Mouse (Mus musculus): ENCODE measurements around the gene Nodal. TPM values are rescaled to one million over a fixed set of nuclear protein-coding genes. Genes with fewer than 3 reads are reported as not detected.
A peak's percentile ranks its signal among the peaks of the same experiment; 100 is the strongest.

The Nodal gene
- polyA plus RNA-seq, 1 experiment from 2014 or later = not detected

GRCm38 (mm10) chr10:61378698-61379097, 39.1 kb upstream of the Nodal start:
- no peaks in the 10 kb centered on the region for H3K27me3 ChIP-seq (replicated peaks; ENCODE audit: control insufficient read depth, insufficient read depth, low read length)
- no peak overlapping the region for H3K4me3 ChIP-seq (ENCODE audit: low read depth, low read length)
- H3K9me3 ChIP-seq (replicated peaks; ENCODE audit: control insufficient read depth, low read length) = no peaks in the 10 kb centered on the region
- H3K4me2 ChIP-seq (ENCODE audit: low read length) = no peak overlapping the region
- 84% methylated on average over 5 of the region's 5 CpGs for WGBS
- H3K4me1 ChIP-seq (ENCODE audit: control insufficient read depth, insufficient read depth, low read length) = peaks cover 12% of the 10 kb centered on the region
- no peak overlapping the region for H3K9ac ChIP-seq (ENCODE audit: low read length)
- H3K27ac ChIP-seq (ENCODE audit: low read depth, low read length) = no peak overlapping the region
- DNase-seq (ENCODE audit: low spot score) = no peak
- no peaks in the 10 kb centered on the region for H3K36me3 ChIP-seq (ENCODE audit: control insufficient read depth, insufficient read depth, low read length)
- ATAC-seq = no peak

- no peak for DNase-seq (ENCODE audit: low spot score)
- ATAC-seq = no peak
- Histone ChIP-seq H3K9ac (ENCODE audit: low read length) (no peak overlapping the region), H3K9me3 (replicated peaks; ENCODE audit: control insufficient read depth, low read length) (no peaks in the 10 kb centered on the region), H3K27me3 (replicated peaks; ENCODE audit: control insufficient read depth, insufficient read depth, low read length) (no peaks in the 10 kb centered on the region), H3K4me3 (ENCODE audit: low read depth, low read length) (no peak overlapping the region), H3K27ac (ENCODE audit: low read depth, low read length) (no peak overlapping the region), H3K36me3 (ENCODE audit: control insufficient read depth, insufficient read depth, low read length) (no peaks in the 10 kb centered on the region), H3K4me2 (ENCODE audit: low read length) (peak overlapping the region; percentile 0; the same call in 1 of the 2 replicates), H3K4me1 (ENCODE audit: control insufficient read depth, insufficient read depth, low read length) (peaks cover 16% of the 10 kb centered on the region)
- 89% methylated on average over 13 of the region's 13 CpGs for WGBS
Measured at GRCm38 (mm10) chr10:61379340-61380040, 38.3 kb upstream of the Nodal start.

- no peak for ATAC-seq
- WGBS = 9% methylated on average over 9 of the region's 9 CpGs
- no peak overlapping the region for H3K9ac ChIP-seq (ENCODE audit: low read length)
- no peaks in the 10 kb centered on the region for H3K9me3 ChIP-seq (replicated peaks; ENCODE audit: control insufficient read depth, low read length)
- no peak overlapping the region for H3K4me3 ChIP-seq (ENCODE audit: low read depth, low read length)
- peak; percentile 20 for DNase-seq (ENCODE audit: low spot score)
- H3K27me3 ChIP-seq (replicated peaks; ENCODE audit: control insufficient read depth, insufficient read depth, low read length) = no peaks in the 10 kb centered on the region
- peaks cover 16% of the 10 kb centered on the region for H3K4me1 ChIP-seq (ENCODE audit: control insufficient read depth, insufficient read depth, low read length)
- no peaks in the 10 kb centered on the region for H3K36me3 ChIP-seq (ENCODE audit: control insufficient read depth, insufficient read depth, low read length)
- peak overlapping the region; percentile 0; the same call in 1 of the 2 replicates for H3K4me2 ChIP-seq (ENCODE audit: low read length)
- no peak overlapping the region for H3K27ac ChIP-seq (ENCODE audit: low read depth, low read length)
Measured at GRCm38 (mm10) chr10:61380186-61380585, 37.6 kb upstream of the Nodal start.

GRCm38 (mm10) chr10:61381823-61382222, 35.9 kb upstream of the Nodal start:
- no peak overlapping the region for H3K27ac ChIP-seq (ENCODE audit: low read depth, low read length)
- DNase-seq (ENCODE audit: low spot score) (peak; percentile 7), ATAC-seq (no peak)
- H3K9ac ChIP-seq (ENCODE audit: low read length) = peak overlapping the region; percentile 77; the same call in 1 of the 2 replicates
- H3K4me2 ChIP-seq (ENCODE audit: low read length) = peak overlapping the region; percentile 86
- H3K36me3 ChIP-seq (ENCODE audit: control insufficient read depth, insufficient read depth, low read length) = no peaks in the 10 kb centered on the region
- peak overlapping the region; percentile 60 for H3K4me3 ChIP-seq (ENCODE audit: low read depth, low read length)
- H3K4me1 ChIP-seq (ENCODE audit: control insufficient read depth, insufficient read depth, low read length) = peaks cover 14% of the 10 kb centered on the region
- no peaks in the 10 kb centered on the region for H3K27me3 ChIP-seq (replicated peaks; ENCODE audit: control insufficient read depth, insufficient read depth, low read length)
- no peaks in the 10 kb centered on the region for H3K9me3 ChIP-seq (replicated peaks; ENCODE audit: control insufficient read depth, low read length)
- 19% methylated on average over 8 of the region's 8 CpGs for WGBS

- DNase-seq (ENCODE audit: low spot score) = peak; percentile 13
- ATAC-seq = 0 out of 2 replicates have a peak, but pooled peaks have one; percentile 6
- WGBS = under 1% methylated on average over 8 of the region's 8 CpGs
- peaks cover 14% of the 10 kb centered on the region for H3K4me1 ChIP-seq (ENCODE audit: control insufficient read depth, insufficient read depth, low read length)
- peak overlapping the region; percentile 60 for H3K4me3 ChIP-seq (ENCODE audit: low read depth, low read length)
- H3K36me3 ChIP-seq (ENCODE audit: control insufficient read depth, insufficient read depth, low read length) = no peaks in the 10 kb centered on the region
- H3K9me3 ChIP-seq (replicated peaks; ENCODE audit: control insufficient read depth, low read length) = no peaks in the 10 kb centered on the region
- H3K9ac ChIP-seq (ENCODE audit: low read length) = peak overlapping the region; percentile 77
- peak overlapping the region; percentile 9; the same call in 1 of the 2 replicates for H3K27ac ChIP-seq (ENCODE audit: low read depth, low read length)
- H3K4me2 ChIP-seq (ENCODE audit: low read length) = peak overlapping the region; percentile 86
- no peaks in the 10 kb centered on the region for H3K27me3 ChIP-seq (replicated peaks; ENCODE audit: control insufficient read depth, insufficient read depth, low read length)
Measured at GRCm38 (mm10) chr10:61382281-61382731, 35.5 kb upstream of the Nodal start.

GRCm38 (mm10) chr10:61383021-61383714, 34.6 kb upstream of the Nodal start, which contains the start of gene Pald1:
TSS of gene Pald1 (minus strand) at chr10:61383530.
- Histone ChIP-seq H3K27ac (ENCODE audit: low read depth, low read length) (peak within 1 kb of the TSS; percentile 9), H3K4me1 (ENCODE audit: control insufficient read depth, insufficient read depth, low read length) (peaks cover 14% of the 10 kb centered on the region)
- DNase-seq (ENCODE audit: low spot score) = peak; percentile 80

GRCm38 (mm10) chr10:61383715-61384047, 34.1 kb upstream of the Nodal start:
- no peak for ATAC-seq
- 2% methylated on average over 11 of the region's 11 CpGs for WGBS
- Histone ChIP-seq H3K36me3 (ENCODE audit: control insufficient read depth, insufficient read depth, low read length) (no peaks in the 10 kb centered on the region), H3K9me3 (replicated peaks; ENCODE audit: control insufficient read depth, low read length) (no peaks in the 10 kb centered on the region), H3K27me3 (replicated peaks; ENCODE audit: control insufficient read depth, insufficient read depth, low read length) (no peaks in the 10 kb centered on the region), H3K4me1 (ENCODE audit: control insufficient read depth, insufficient read depth, low read length) (peaks cover 14% of the 10 kb centered on the region), H3K4me3 (ENCODE audit: low read depth, low read length) (peak overlapping the region; percentile 60), H3K27ac (ENCODE audit: low read depth, low read length) (no peak overlapping the region), H3K9ac (ENCODE audit: low read length) (peak overlapping the region; percentile 77), H3K4me2 (ENCODE audit: low read length) (peak overlapping the region; percentile 86)
- no peak for DNase-seq (ENCODE audit: low spot score)

More at GRCm38 (mm10) chr10:61383021-61383714, 34.6 kb upstream of the Nodal start, which contains the start of gene Pald1:
- peak; percentile 88 for ATAC-seq
- Histone ChIP-seq H3K27me3 (replicated peaks; ENCODE audit: control insufficient read depth, insufficient read depth, low read length) (no peaks in the 10 kb centered on the region), H3K4me2 (ENCODE audit: low read length) (peak within 1 kb of the TSS; percentile 86), H3K9ac (ENCODE audit: low read length) (peak within 1 kb of the TSS; percentile 77), H3K36me3 (ENCODE audit: control insufficient read depth, insufficient read depth, low read length) (no peaks in the 10 kb centered on the region), H3K9me3 (replicated peaks; ENCODE audit: control insufficient read depth, low read length) (no peaks in the 10 kb centered on the region), H3K4me3 (ENCODE audit: low read depth, low read length) (peak within 1 kb of the TSS; percentile 60)
- WGBS = under 1% methylated on average over 56 of the region's 60 CpGs

GRCm38 (mm10) chr10:61385174-61385573, 32.6 kb upstream of the Nodal start:
- Histone ChIP-seq H3K9ac (ENCODE audit: low read length) (no peak overlapping the region), H3K4me1 (ENCODE audit: control insufficient read depth, insufficient read depth, low read length) (peaks cover 14% of the 10 kb centered on the region), H3K27ac (ENCODE audit: low read depth, low read length) (no peak overlapping the region), H3K4me2 (ENCODE audit: low read length) (no peak overlapping the region), H3K36me3 (ENCODE audit: control insufficient read depth, insufficient read depth, low read length) (no peaks in the 10 kb centered on the region), H3K9me3 (replicated peaks; ENCODE audit: control insufficient read depth, low read length) (no peaks in the 10 kb centered on the region), H3K4me3 (ENCODE audit: low read depth, low read length) (no peak overlapping the region), H3K27me3 (replicated peaks; ENCODE audit: control insufficient read depth, insufficient read depth, low read length) (no peaks in the 10 kb centered on the region)
- no peak for ATAC-seq
- 91% methylated on average over 6 of the region's 6 CpGs for WGBS
- DNase-seq (ENCODE audit: low spot score) = no peak

- peaks cover 14% of the 10 kb centered on the region for H3K4me1 ChIP-seq (ENCODE audit: control insufficient read depth, insufficient read depth, low read length)
- no peak for ATAC-seq
- no peaks in the 10 kb centered on the region for H3K9me3 ChIP-seq (replicated peaks; ENCODE audit: control insufficient read depth, low read length)
- H3K27me3 ChIP-seq (replicated peaks; ENCODE audit: control insufficient read depth, insufficient read depth, low read length) = no peaks in the 10 kb centered on the region
- no peak for DNase-seq (ENCODE audit: low spot score)
- H3K4me2 ChIP-seq (ENCODE audit: low read length) = no peak overlapping the region
- H3K4me3 ChIP-seq (ENCODE audit: low read depth, low read length) = no peak overlapping the region
- H3K27ac ChIP-seq (ENCODE audit: low read depth, low read length) = no peak overlapping the region
- H3K36me3 ChIP-seq (ENCODE audit: control insufficient read depth, insufficient read depth, low read length) = no peaks in the 10 kb centered on the region
- H3K9ac ChIP-seq (ENCODE audit: low read length) = no peak overlapping the region
- 83% methylated on average over 6 of the region's 6 CpGs for WGBS
Measured at GRCm38 (mm10) chr10:61386284-61386683, 31.5 kb upstream of the Nodal start.

Data from forebrain, embryonic 14.5 days (tissue).